Mouse (Mus musculus) heart, embryonic 13.5 days (tissue): ENCODE measurements around the gene 4931409K22Rik. TPM values are rescaled to one million over a fixed set of nuclear protein-coding genes. Genes with fewer than 3 reads are reported as not detected.

ENCODE experiments used
- ATAC-seq: fragments of 200-750 bp; cut with Nextera tagmentation; 2 replicates; pipeline ENCODE4 v1.8.0; 2017; ENCODE audit warnings: moderate TSS enrichment; ENCODE audit not compliant: insufficient number of reproducible peaks, low FRiP score, low TSS enrichment; ENCODE audit errors: extremely low read depth
- H3K27ac ChIP-seq: fragments of 300-500 bp; sonication (generic); replicated peaks from 2 replicates; pipeline ENCODE4 v1.5.1; 2015; ENCODE audit warnings: moderate library complexity, mild to moderate bottlenecking, inconsistent platforms
- H3K27me3 ChIP-seq: fragments of 300-500 bp; sonication (generic); replicated peaks from 2 replicates; pipeline ENCODE4 v1.6.1; 2015; ENCODE audit warnings: mild to moderate bottlenecking, inconsistent platforms
- H3K36me3 ChIP-seq: fragments of 300-500 bp; sonication (generic); 2 replicates; pipeline ENCODE4 v1.6.1; 2015; ENCODE audit warnings: mild to moderate bottlenecking, inconsistent platforms
- H3K4me1 ChIP-seq: fragments of 300-500 bp; sonication (generic); 2 replicates; pipeline ENCODE4 v1.6.1; 2015; ENCODE audit warnings: inconsistent platforms
- H3K4me2 ChIP-seq: fragments of 300-500 bp; sonication (generic); 2 replicates; pipeline ENCODE4 v1.6.1; 2015; ENCODE audit warnings: inconsistent platforms, mild to moderate bottlenecking, moderate library complexity
- H3K4me3 ChIP-seq: fragments of 300-500 bp; sonication (generic); 2 replicates; pipeline ENCODE4 v1.5.1; 2015; ENCODE audit warnings: moderate library complexity, mild to moderate bottlenecking, inconsistent platforms
- H3K9ac ChIP-seq: fragments of 300-500 bp; sonication (generic); 2 replicates; pipeline ENCODE4 v1.6.1; 2015; ENCODE audit warnings: inconsistent platforms, mild to moderate bottlenecking, moderate library complexity
- H3K9me3 ChIP-seq: fragments of 300-500 bp; sonication (generic); 2 replicates; pipeline ENCODE4 v1.6.1; 2016; ENCODE audit warnings: inconsistent platforms
- WGBS: fragments of 180-500 bp; shearing (Covaris S2); methylation state at CpG from one replicate; pipeline ENCODE4 v1.1.7; 2015; ENCODE audit warnings: mixed read lengths; 5-methylcytosine and 5-hydroxymethylcytosine counted together
- polyA plus RNA-seq: library from polyadenylated mRNA; unstranded; fragments of >200 nt; fragmentation: Nextera tagmentation; extraction: Ambion mirVana; gene quantifications from 2 replicates; pipeline ENCODE4 v1.2.1, GENCODE M21; 2015

4931409K22Rik gene
- polyA plus RNA-seq, 1 experiment from 2014 or later = 0.08 TPM

- H3K9ac ChIP-seq = no peak overlapping the region
- no peaks in the 10 kb centered on the region for H3K9me3 ChIP-seq
- H3K27ac ChIP-seq = no peak overlapping the region
- 73% methylated on average over 5 of the region's 5 CpGs for WGBS
- peaks cover 57% of the 10 kb centered on the region for H3K27me3 ChIP-seq
- H3K4me3 ChIP-seq = no peak overlapping the region
- H3K4me2 ChIP-seq = no peak overlapping the region
- H3K36me3 ChIP-seq = no peaks in the 10 kb centered on the region
- no peak for ATAC-seq
- H3K4me1 ChIP-seq = peaks cover 24% of the 10 kb centered on the region
Measured at GRCm38 (mm10) chr5:24536511-24536910, 20.1 kb downstream of the 4931409K22Rik start.

- no peak overlapping the region for H3K4me3 ChIP-seq
- no peak for ATAC-seq
- no peak overlapping the region for H3K9ac ChIP-seq
- peaks cover 65% of the 10 kb centered on the region for H3K27me3 ChIP-seq
- H3K36me3 ChIP-seq = no peaks in the 10 kb centered on the region
- 72% methylated on average over 3 of the region's 3 CpGs for WGBS
- H3K9me3 ChIP-seq = no peaks in the 10 kb centered on the region
- H3K4me1 ChIP-seq = peaks cover 16% of the 10 kb centered on the region
- H3K27ac ChIP-seq = no peak overlapping the region
- no peak overlapping the region for H3K4me2 ChIP-seq
Measured at GRCm38 (mm10) chr5:24535731-24536130, 20.9 kb downstream of the 4931409K22Rik start.

- H3K4me1 ChIP-seq = peaks cover 2% of the 10 kb centered on the region; the same call in 1 of the 2 replicates
- H3K27me3 ChIP-seq = peaks cover 72% of the 10 kb centered on the region
- WGBS = 44% methylated on average over 5 of the region's 5 CpGs
- H3K4me2 ChIP-seq = no peak overlapping the region
- H3K36me3 ChIP-seq = no peaks in the 10 kb centered on the region
- no peak overlapping the region for H3K9ac ChIP-seq
- ATAC-seq = no peak
- no peak overlapping the region for H3K27ac ChIP-seq
- no peaks in the 10 kb centered on the region for H3K9me3 ChIP-seq
- H3K4me3 ChIP-seq = no peak overlapping the region
Measured at GRCm38 (mm10) chr5:24534292-24534691, 22.3 kb downstream of the 4931409K22Rik start.

DNA sequence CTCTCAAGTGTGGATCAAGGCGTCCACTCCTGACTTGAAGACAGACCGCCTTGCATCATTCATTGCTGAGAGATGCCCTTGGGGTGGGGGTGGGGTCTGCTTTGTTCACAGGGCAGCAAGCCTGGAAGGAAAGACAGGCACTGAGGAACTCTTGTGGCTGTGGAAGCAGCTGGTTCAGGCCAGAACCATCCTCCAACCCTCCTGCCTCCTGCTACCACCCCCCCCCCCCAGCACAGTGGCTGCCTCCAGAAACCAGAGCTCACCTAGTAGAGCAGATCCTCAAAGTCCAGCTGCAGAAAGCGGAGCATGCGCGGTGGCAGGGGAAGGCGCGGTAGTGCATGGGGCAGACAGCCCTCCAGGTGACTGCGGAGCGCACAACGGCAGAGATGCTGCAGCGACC is 23.2 kb downstream of the 4931409K22Rik start:
- Histone ChIP-seq H3K4me2 (no peak overlapping the region), H3K9ac (no peak overlapping the region), H3K4me3 (no peak overlapping the region), H3K27me3 (peaks cover 80% of the 10 kb centered on the region), H3K36me3 (no peaks in the 10 kb centered on the region), H3K9me3 (no peaks in the 10 kb centered on the region), H3K27ac (no peak overlapping the region), H3K4me1 (no peaks in the 10 kb centered on the region)
- WGBS = 47% methylated on average over 11 of the region's 11 CpGs
- ATAC-seq = no peak

- Histone ChIP-seq H3K9me3 (no peaks in the 10 kb centered on the region), H3K27ac (no peak overlapping the region), H3K4me2 (no peak overlapping the region), H3K27me3 (peaks cover 88% of the 10 kb centered on the region), H3K4me3 (no peak overlapping the region), H3K9ac (no peak overlapping the region), H3K4me1 (peaks cover 15% of the 10 kb centered on the region), H3K36me3 (no peaks in the 10 kb centered on the region)
- peak; percentile 45; the same call in 1 of the 2 replicates for ATAC-seq
- WGBS = 15% methylated on average over 24 of the region's 24 CpGs
Measured at GRCm38 (mm10) chr5:24530042-24530689, 26.4 kb downstream of the 4931409K22Rik start.

- ATAC-seq = no peak
- no peak overlapping the region for H3K9ac ChIP-seq
- no peaks in the 10 kb centered on the region for H3K36me3 ChIP-seq
- no peak overlapping the region for H3K4me2 ChIP-seq
- no peaks in the 10 kb centered on the region for H3K9me3 ChIP-seq
- no peak overlapping the region for H3K4me3 ChIP-seq
- no peak overlapping the region for H3K27ac ChIP-seq
- H3K27me3 ChIP-seq = peaks cover 99% of the 10 kb centered on the region
- WGBS = 14% methylated on average over 6 of the region's 6 CpGs
- H3K4me1 ChIP-seq = peaks cover 15% of the 10 kb centered on the region
Measured at GRCm38 (mm10) chr5:24527780-24528179, 28.8 kb downstream of the 4931409K22Rik start.

GRCm38 (mm10) chr5:24526889-24527230 is 29.7 kb downstream of the 4931409K22Rik start, which contains the start of gene Gbx1:
Gene Gbx1 (minus strand): TSS chr5:24527202.
- no peak for ATAC-seq
- Histone ChIP-seq H3K27me3 (peaks cover 99% of the 10 kb centered on the region), H3K9ac (peak within 1 kb of the TSS; percentile 72), H3K4me2 (peak within 1 kb of the TSS; percentile 78), H3K4me3 (peak within 1 kb of the TSS; percentile 52), H3K4me1 (peaks cover 15% of the 10 kb centered on the region), H3K36me3 (no peaks in the 10 kb centered on the region), H3K27ac (no peak within 1 kb of the TSS), H3K9me3 (no peaks in the 10 kb centered on the region)
- WGBS = under 1% methylated on average over 48 of the region's 49 CpGs

GRCm38 (mm10) chr5:24526190-24526888 is 30.3 kb downstream of the 4931409K22Rik start:
- H3K9me3 ChIP-seq = no peaks in the 10 kb centered on the region
- 0% methylated on average over 54 of the region's 109 CpGs for WGBS
- no peak for ATAC-seq
- peak overlapping the region; percentile 78 for H3K4me2 ChIP-seq
- H3K27ac ChIP-seq = no peak overlapping the region
- no peaks in the 10 kb centered on the region for H3K36me3 ChIP-seq
- peak overlapping the region; percentile 52 for H3K4me3 ChIP-seq
- peak overlapping the region; percentile 72 for H3K9ac ChIP-seq
- H3K27me3 ChIP-seq = peaks cover 99% of the 10 kb centered on the region
- peaks cover 15% of the 10 kb centered on the region for H3K4me1 ChIP-seq

- H3K27ac ChIP-seq = no peak overlapping the region
- H3K36me3 ChIP-seq = no peaks in the 10 kb centered on the region
- peak overlapping the region; percentile 72; the same call in 1 of the 2 replicates for H3K9ac ChIP-seq
- ATAC-seq = no peak
- H3K4me3 ChIP-seq = peak overlapping the region; percentile 52
- H3K9me3 ChIP-seq = no peaks in the 10 kb centered on the region
- H3K4me2 ChIP-seq = peak overlapping the region; percentile 78
- H3K27me3 ChIP-seq = peaks cover 94% of the 10 kb centered on the region
- peaks cover 15% of the 10 kb centered on the region for H3K4me1 ChIP-seq
- WGBS = 5% methylated on average over 34 of the region's 34 CpGs
Measured at GRCm38 (mm10) chr5:24525360-24526189, 31.0 kb downstream of the 4931409K22Rik start.

GRCm38 (mm10) chr5:24524522-24524921 is 32.1 kb downstream of the 4931409K22Rik start:
- WGBS = 16% methylated on average over 4 of the region's 4 CpGs
- peaks cover 15% of the 10 kb centered on the region for H3K4me1 ChIP-seq
- H3K4me2 ChIP-seq = no peak overlapping the region
- H3K9ac ChIP-seq = no peak overlapping the region
- no peaks in the 10 kb centered on the region for H3K9me3 ChIP-seq
- no peak for ATAC-seq
- no peaks in the 10 kb centered on the region for H3K36me3 ChIP-seq
- H3K27me3 ChIP-seq = peaks cover 95% of the 10 kb centered on the region
- H3K27ac ChIP-seq = no peak overlapping the region
- no peak overlapping the region for H3K4me3 ChIP-seq

GRCm38 (mm10) chr5:24523806-24524205 is 32.8 kb downstream of the 4931409K22Rik start:
- Histone ChIP-seq H3K36me3 (no peaks in the 10 kb centered on the region), H3K9ac (no peak overlapping the region), H3K4me2 (no peak overlapping the region), H3K27ac (no peak overlapping the region), H3K4me3 (no peak overlapping the region), H3K4me1 (peaks cover 15% of the 10 kb centered on the region), H3K9me3 (no peaks in the 10 kb centered on the region), H3K27me3 (peaks cover 95% of the 10 kb centered on the region)
- ATAC-seq = no peak
- 55% methylated on average over 8 of the region's 8 CpGs for WGBS
